Mouse (Mus musculus): Measurements from ENCODE around the gene Arhgap18. TPM values are rescaled to one million over a fixed set of nuclear protein-coding genes. Genes with fewer than 3 reads are reported as not detected.
"Not testable (repeated sequence)": the region's sequence is repeated elsewhere in the genome, so short reads cannot be mapped to it uniquely, and the experiment has no call there.

Gene Arhgap18
- polyA plus RNA-seq, 1 experiment from 2014 or later: 13.9 TPM

GRCm38 (mm10) chr10:26895726-26896125 lies 142.5 kb downstream of the Arhgap18 start:
- no peaks in the 10 kb centered on the region for H3K36me3 ChIP-seq (ENCODE audit: control insufficient read depth, insufficient read depth, low read length)
- H3K9ac ChIP-seq (ENCODE audit: low read depth, low read length): no peak overlapping the region
- no peaks in the 10 kb centered on the region for H3K4me1 ChIP-seq (ENCODE audit: control insufficient read depth, insufficient read depth, low read length)
- ATAC-seq: no peak
- H3K27me3 ChIP-seq (ENCODE audit: control insufficient read depth, insufficient read depth, low read depth, low read length): no peaks in the 10 kb centered on the region
- no peak overlapping the region for H3K4me3 ChIP-seq (ENCODE audit: low read depth, low read length)
- no peaks in the 10 kb centered on the region for H3K9me3 ChIP-seq (replicated peaks; ENCODE audit: control insufficient read depth, low read length, poor library complexity, severe bottlenecking)
- H3K27ac ChIP-seq (ENCODE audit: low read length): no peak overlapping the region
- no peak overlapping the region for H3K4me2 ChIP-seq (ENCODE audit: low read length)
- WGBS: 79% methylated on average over 6 of the region's 6 CpGs

GRCm38 (mm10) chr10:26900426-26900825 lies 147.2 kb downstream of the Arhgap18 start:
- Histone ChIP-seq H3K9ac (ENCODE audit: low read depth, low read length) (no peak overlapping the region), H3K4me3 (ENCODE audit: low read depth, low read length) (no peak overlapping the region), H3K27me3 (ENCODE audit: control insufficient read depth, insufficient read depth, low read depth, low read length) (no peaks in the 10 kb centered on the region), H3K9me3 (replicated peaks; ENCODE audit: control insufficient read depth, low read length, poor library complexity, severe bottlenecking) (no peaks in the 10 kb centered on the region), H3K27ac (ENCODE audit: low read length) (no peak overlapping the region), H3K36me3 (ENCODE audit: control insufficient read depth, insufficient read depth, low read length) (no peaks in the 10 kb centered on the region), H3K4me1 (ENCODE audit: control insufficient read depth, insufficient read depth, low read length) (no peaks in the 10 kb centered on the region), H3K4me2 (ENCODE audit: low read length) (no peak overlapping the region)
- WGBS: 76% methylated on average over 1 of the region's 1 CpGs
- ATAC-seq: no peak

GRCm38 (mm10) chr10:26903781-26904180 lies 150.6 kb downstream of the Arhgap18 start:
- no peak overlapping the region for H3K27ac ChIP-seq (ENCODE audit: low read length)
- H3K9ac ChIP-seq (ENCODE audit: low read depth, low read length): no peak overlapping the region
- H3K4me3 ChIP-seq (ENCODE audit: low read depth, low read length): no peak overlapping the region
- ATAC-seq: no peak
- H3K9me3 ChIP-seq (replicated peaks; ENCODE audit: control insufficient read depth, low read length, poor library complexity, severe bottlenecking): no peaks in the 10 kb centered on the region
- no peaks in the 10 kb centered on the region for H3K27me3 ChIP-seq (ENCODE audit: control insufficient read depth, insufficient read depth, low read depth, low read length)
- WGBS: 75% methylated on average over 1 of the region's 1 CpGs
- H3K36me3 ChIP-seq (ENCODE audit: control insufficient read depth, insufficient read depth, low read length): 0 out of 2 replicates have a peak, but pooled peaks cover 2% of the 10 kb centered on the region
- H3K4me2 ChIP-seq (ENCODE audit: low read length): no peak overlapping the region
- no peaks in the 10 kb centered on the region for H3K4me1 ChIP-seq (ENCODE audit: control insufficient read depth, insufficient read depth, low read length)

GRCm38 (mm10) chr10:26911176-26911575 lies 158.0 kb downstream of the Arhgap18 start:
- peaks cover 12% of the 10 kb centered on the region for H3K4me1 ChIP-seq (ENCODE audit: control insufficient read depth, insufficient read depth, low read length)
- H3K4me2 ChIP-seq (ENCODE audit: low read length): no peak overlapping the region
- no peak overlapping the region for H3K9ac ChIP-seq (ENCODE audit: low read depth, low read length)
- H3K4me3 ChIP-seq (ENCODE audit: low read depth, low read length): no peak overlapping the region
- H3K36me3 ChIP-seq (ENCODE audit: control insufficient read depth, insufficient read depth, low read length): 0 out of 2 replicates have a peak, but pooled peaks cover 2% of the 10 kb centered on the region
- no peaks in the 10 kb centered on the region for H3K9me3 ChIP-seq (replicated peaks; ENCODE audit: control insufficient read depth, low read length, poor library complexity, severe bottlenecking)
- no peak for ATAC-seq
- no peaks in the 10 kb centered on the region for H3K27me3 ChIP-seq (ENCODE audit: control insufficient read depth, insufficient read depth, low read depth, low read length)
- WGBS: 84% methylated on average over 3 of the region's 3 CpGs
- no peak overlapping the region for H3K27ac ChIP-seq (ENCODE audit: low read length)

- Histone ChIP-seq H3K36me3 (ENCODE audit: control insufficient read depth, insufficient read depth, low read length) (no peaks in the 10 kb centered on the region), H3K9ac (ENCODE audit: low read depth, low read length) (no peak overlapping the region), H3K4me1 (ENCODE audit: control insufficient read depth, insufficient read depth, low read length) (peaks cover 12% of the 10 kb centered on the region), H3K4me2 (ENCODE audit: low read length) (no peak overlapping the region), H3K27ac (ENCODE audit: low read length) (0 out of 2 replicates have a peak overlapping the region, but pooled peaks have one; percentile 22), H3K4me3 (ENCODE audit: low read depth, low read length) (no peak overlapping the region), H3K9me3 (replicated peaks; ENCODE audit: control insufficient read depth, low read length, poor library complexity, severe bottlenecking) (no peaks in the 10 kb centered on the region), H3K27me3 (ENCODE audit: control insufficient read depth, insufficient read depth, low read depth, low read length) (no peaks in the 10 kb centered on the region)
- peak; percentile 92 for ATAC-seq
- 40% methylated on average over 7 of the region's 7 CpGs for WGBS
These were observed 159.0 kb downstream of the Arhgap18 start for GRCm38 (mm10) chr10:26912112-26912797.

- no peak overlapping the region for H3K9ac ChIP-seq (ENCODE audit: low read depth, low read length)
- no peaks in the 10 kb centered on the region for H3K27me3 ChIP-seq (ENCODE audit: control insufficient read depth, insufficient read depth, low read depth, low read length)
- 0 out of 2 replicates have a peak overlapping the region, but pooled peaks have one; percentile 22 for H3K27ac ChIP-seq (ENCODE audit: low read length)
- no peaks in the 10 kb centered on the region for H3K36me3 ChIP-seq (ENCODE audit: control insufficient read depth, insufficient read depth, low read length)
- peak; percentile 70 for ATAC-seq
- WGBS: 59% methylated on average over 1 of the region's 1 CpGs
- peaks cover 12% of the 10 kb centered on the region for H3K4me1 ChIP-seq (ENCODE audit: control insufficient read depth, insufficient read depth, low read length)
- no peaks in the 10 kb centered on the region for H3K9me3 ChIP-seq (replicated peaks; ENCODE audit: control insufficient read depth, low read length, poor library complexity, severe bottlenecking)
- no peak overlapping the region for H3K4me2 ChIP-seq (ENCODE audit: low read length)
- H3K4me3 ChIP-seq (ENCODE audit: low read depth, low read length): no peak overlapping the region
These were observed 159.6 kb downstream of the Arhgap18 start for GRCm38 (mm10) chr10:26912807-26913206.

- H3K27ac ChIP-seq (ENCODE audit: low read length): no peak overlapping the region
- H3K4me3 ChIP-seq (ENCODE audit: low read depth, low read length): no peak overlapping the region
- H3K27me3 ChIP-seq (ENCODE audit: control insufficient read depth, insufficient read depth, low read depth, low read length): no peaks in the 10 kb centered on the region
- WGBS: 33% methylated on average over 5 of the region's 5 CpGs
- H3K36me3 ChIP-seq (ENCODE audit: control insufficient read depth, insufficient read depth, low read length): no peaks in the 10 kb centered on the region
- H3K4me2 ChIP-seq (ENCODE audit: low read length): no peak overlapping the region
- no peaks in the 10 kb centered on the region for H3K4me1 ChIP-seq (ENCODE audit: control insufficient read depth, insufficient read depth, low read length)
- no peaks in the 10 kb centered on the region for H3K9me3 ChIP-seq (replicated peaks; ENCODE audit: control insufficient read depth, low read length, poor library complexity, severe bottlenecking)
- peak; percentile 62 for ATAC-seq
- H3K9ac ChIP-seq (ENCODE audit: low read depth, low read length): no peak overlapping the region
These were observed 166.2 kb downstream of the Arhgap18 start for GRCm38 (mm10) chr10:26919307-26919977.

- ATAC-seq: no peak
These were observed 167.3 kb downstream of the Arhgap18 start for GRCm38 (mm10) chr10:26920383-26920979.

GRCm38 (mm10) chr10:26936056-26936455 lies 182.8 kb downstream of the Arhgap18 start:
- not testable (repeated sequence) for ATAC-seq; H3K27me3 ChIP-seq (ENCODE audit: control insufficient read depth, insufficient read depth, low read depth, low read length); H3K4me2 ChIP-seq (ENCODE audit: low read length); H3K36me3 ChIP-seq (ENCODE audit: control insufficient read depth, insufficient read depth, low read length); H3K9ac ChIP-seq (ENCODE audit: low read depth, low read length); H3K4me1 ChIP-seq (ENCODE audit: control insufficient read depth, insufficient read depth, low read length); H3K9me3 ChIP-seq (replicated peaks; ENCODE audit: control insufficient read depth, low read length, poor library complexity, severe bottlenecking); H3K27ac ChIP-seq (ENCODE audit: low read length); H3K4me3 ChIP-seq (ENCODE audit: low read depth, low read length)
- 89% methylated on average over 6 of the region's 6 CpGs for WGBS

More at GRCm38 (mm10) chr10:26920383-26920979, 167.3 kb downstream of the Arhgap18 start:
- WGBS: 55% methylated on average over 8 of the region's 8 CpGs
- no peaks in the 10 kb centered on the region for H3K27me3 ChIP-seq (ENCODE audit: control insufficient read depth, insufficient read depth, low read depth, low read length)
- no peak overlapping the region for H3K4me3 ChIP-seq (ENCODE audit: low read depth, low read length)
- no peaks in the 10 kb centered on the region for H3K9me3 ChIP-seq (replicated peaks; ENCODE audit: control insufficient read depth, low read length, poor library complexity, severe bottlenecking)
- no peaks in the 10 kb centered on the region for H3K4me1 ChIP-seq (ENCODE audit: control insufficient read depth, insufficient read depth, low read length)
- no peak overlapping the region for H3K4me2 ChIP-seq (ENCODE audit: low read length)
- no peaks in the 10 kb centered on the region for H3K36me3 ChIP-seq (ENCODE audit: control insufficient read depth, insufficient read depth, low read length)
- no peak overlapping the region for H3K27ac ChIP-seq (ENCODE audit: low read length)
- H3K9ac ChIP-seq (ENCODE audit: low read depth, low read length): no peak overlapping the region
